Mouse (Mus musculus) intestine, embryonic 16.5 days (tissue): ENCODE results near the gene Iqgap2. TPM values are rescaled to one million over a fixed set of nuclear protein-coding genes. Genes with fewer than 3 reads are reported as not detected.
A peak's percentile ranks its signal among the peaks of the same experiment; 100 is the strongest.

Experiments
- ATAC-seq: fragments of 200-750 bp; cut with Nextera tagmentation; 2 replicates; pipeline ENCODE4 v1.8.0; 2017; ENCODE audit warnings: moderate TSS enrichment, moderate library complexity
- H3K27ac ChIP-seq: fragments of 300-500 bp; sonication (generic); 2 replicates; pipeline ENCODE4 v1.5.1; 2014; ENCODE audit warnings: mild to moderate bottlenecking, low read length
- H3K27me3 ChIP-seq: fragments of 300-500 bp; sonication (generic); replicated peaks from 2 replicates; pipeline ENCODE4 v1.6.1; 2014; ENCODE audit warnings: low read length, control low read depth, mixed read lengths; ENCODE audit not compliant: control insufficient read depth, insufficient read depth
- H3K36me3 ChIP-seq: fragments of 300-500 bp; sonication (generic); 2 replicates; pipeline ENCODE4 v1.6.1; 2014; ENCODE audit warnings: low read length, control low read depth; ENCODE audit not compliant: control insufficient read depth, insufficient read depth
- H3K4me1 ChIP-seq: fragments of 300-500 bp; sonication (generic); 2 replicates; pipeline ENCODE4 v1.6.1; 2014; ENCODE audit warnings: low read length, control low read depth, mixed read lengths; ENCODE audit not compliant: control insufficient read depth, insufficient read depth
- H3K4me2 ChIP-seq: fragments of 300-500 bp; sonication (generic); 2 replicates; pipeline ENCODE4 v1.6.1; 2014; ENCODE audit warnings: low read depth, low read length, control low read depth
- H3K4me3 ChIP-seq: fragments of 300-500 bp; sonication (generic); 2 replicates; pipeline ENCODE4 v1.5.1; 2014; ENCODE audit warnings: mild to moderate bottlenecking, low read length
- H3K9ac ChIP-seq: fragments of 300-500 bp; sonication (generic); 2 replicates; pipeline ENCODE4 v1.6.1; 2014; ENCODE audit warnings: low read depth, low read length
- H3K9me3 ChIP-seq: fragments of 300-500 bp; sonication (generic); 2 replicates; pipeline ENCODE4 v1.6.1; 2016; ENCODE audit warnings: low read length, control low read depth; ENCODE audit not compliant: control insufficient read depth
- WGBS: fragments of 180-500 bp; shearing (Covaris S2); extraction: QIAGEN DNeasy Blood & Tissue Kit; methylation state at CpG from one replicate; pipeline ENCODE4 v1.1.7; 2014; 5-methylcytosine and 5-hydroxymethylcytosine counted together
- polyA plus RNA-seq: library from polyadenylated mRNA; unstranded; fragments of >200 nt; fragmentation: Nextera tagmentation; extraction: Ambion mirVana; gene quantifications from 2 replicates; pipeline ENCODE4 v1.2.1, GENCODE M21; 2015

The Iqgap2 gene
- polyA plus RNA-seq, 1 experiment from 2014 or later, result 29.4 TPM

- no peak overlapping the region for H3K4me3 ChIP-seq
These were observed 63.1 kb downstream of the Iqgap2 start for GRCm38 (mm10) chr13:95828616-95829015.

DNA sequence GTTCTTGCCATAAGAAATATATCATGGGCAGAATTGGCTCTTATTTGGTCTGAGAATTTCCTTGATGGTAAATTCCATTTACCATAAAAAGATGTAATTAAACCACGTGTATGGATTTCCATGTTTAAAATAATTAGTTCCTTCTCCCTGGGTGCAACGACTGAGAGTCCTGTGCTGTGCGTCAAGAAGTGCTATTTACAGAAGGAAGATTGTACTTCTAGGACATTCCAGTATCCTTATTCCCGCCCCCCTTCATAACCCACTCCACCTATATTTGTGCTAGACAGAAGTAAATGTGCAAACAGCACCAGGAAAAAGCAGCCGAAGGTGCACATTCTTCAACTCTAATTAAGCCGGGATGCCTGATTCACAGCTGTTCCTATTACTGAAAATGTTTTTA, 65.5 kb downstream of the Iqgap2 start:
- Histone ChIP-seq H3K27ac (no peak overlapping the region), H3K36me3 (no peaks in the 10 kb centered on the region), H3K9ac (no peak overlapping the region), H3K9me3 (no peaks in the 10 kb centered on the region), H3K4me3 (no peak overlapping the region), H3K27me3 (no peaks in the 10 kb centered on the region), H3K4me2 (no peak overlapping the region), H3K4me1 (peaks cover 12% of the 10 kb centered on the region; the same call in 1 of the 2 replicates)
- 60% methylated on average over 6 of the region's 6 CpGs for WGBS
- no peak for ATAC-seq

More at GRCm38 (mm10) chr13:95828616-95829015, 63.1 kb downstream of the Iqgap2 start:
- Histone ChIP-seq H3K27ac (no peak overlapping the region), H3K27me3 (no peaks in the 10 kb centered on the region), H3K9ac (no peak overlapping the region; the same call in 1 of the 2 replicates), H3K4me2 (no peak overlapping the region), H3K36me3 (no peaks in the 10 kb centered on the region), H3K4me1 (peaks cover 22% of the 10 kb centered on the region; the same call in 1 of the 2 replicates), H3K9me3 (no peaks in the 10 kb centered on the region)
- 89% methylated on average over 5 of the region's 5 CpGs for WGBS
- ATAC-seq, result no peak

GRCm38 (mm10) chr13:95822918-95823317, 68.8 kb downstream of the Iqgap2 start:
- H3K27ac ChIP-seq, result no peak overlapping the region
- H3K4me3 ChIP-seq, result no peak overlapping the region
- no peak overlapping the region for H3K9ac ChIP-seq
- WGBS, result 78% methylated on average over 6 of the region's 6 CpGs
- H3K36me3 ChIP-seq, result no peaks in the 10 kb centered on the region
- no peak for ATAC-seq
- peaks cover 8% of the 10 kb centered on the region; the same call in 1 of the 2 replicates for H3K4me1 ChIP-seq
- H3K4me2 ChIP-seq, result no peak overlapping the region
- no peaks in the 10 kb centered on the region for H3K27me3 ChIP-seq
- no peaks in the 10 kb centered on the region for H3K9me3 ChIP-seq

DNA sequence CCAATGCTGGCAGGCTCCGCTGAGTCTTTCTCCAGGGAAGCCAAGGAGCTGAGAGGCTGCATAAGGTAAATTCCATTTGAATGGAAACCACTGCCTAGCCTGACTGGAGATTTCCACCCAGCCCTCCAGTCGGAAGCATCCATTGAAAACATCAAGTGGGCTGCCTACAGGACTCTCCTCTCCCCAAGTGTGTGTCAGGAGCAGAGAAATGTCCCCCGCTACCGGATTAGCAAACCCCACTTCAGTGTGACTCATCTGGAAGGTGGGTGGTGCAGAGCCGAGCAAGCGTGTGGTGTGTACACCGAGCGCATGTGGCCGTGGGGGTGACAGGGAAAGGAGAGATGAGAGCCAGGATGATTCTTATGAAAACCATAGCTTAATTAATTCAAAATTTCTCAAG, 71.7 kb downstream of the Iqgap2 start:
- no peaks in the 10 kb centered on the region for H3K9me3 ChIP-seq
- H3K9ac ChIP-seq, result no peak overlapping the region
- no peak for ATAC-seq
- peaks cover 2% of the 10 kb centered on the region; the same call in 1 of the 2 replicates for H3K4me1 ChIP-seq
- WGBS, result 90% methylated on average over 9 of the region's 9 CpGs
- no peak overlapping the region for H3K4me3 ChIP-seq
- no peaks in the 10 kb centered on the region for H3K27me3 ChIP-seq
- H3K4me2 ChIP-seq, result no peak overlapping the region
- H3K36me3 ChIP-seq, result no peaks in the 10 kb centered on the region
- no peak overlapping the region for H3K27ac ChIP-seq

GRCm38 (mm10) chr13:95818941-95819340, 72.8 kb downstream of the Iqgap2 start:
- Histone ChIP-seq H3K27me3 (no peaks in the 10 kb centered on the region), H3K36me3 (no peaks in the 10 kb centered on the region), H3K4me2 (no peak overlapping the region), H3K4me3 (no peak overlapping the region), H3K4me1 (no peaks in the 10 kb centered on the region), H3K27ac (no peak overlapping the region), H3K9me3 (no peaks in the 10 kb centered on the region), H3K9ac (no peak overlapping the region)
- ATAC-seq, result no peak
- 78% methylated on average over 4 of the region's 4 CpGs for WGBS

- no peaks in the 10 kb centered on the region for H3K9me3 ChIP-seq
- no peak for ATAC-seq
- no peaks in the 10 kb centered on the region for H3K4me1 ChIP-seq
- no peaks in the 10 kb centered on the region for H3K36me3 ChIP-seq
- WGBS, result 88% methylated on average over 3 of the region's 3 CpGs
- H3K9ac ChIP-seq, result no peak overlapping the region
- H3K27ac ChIP-seq, result no peak overlapping the region
- H3K4me2 ChIP-seq, result no peak overlapping the region
- H3K27me3 ChIP-seq, result no peaks in the 10 kb centered on the region
- H3K4me3 ChIP-seq, result no peak overlapping the region
These were observed 78.1 kb downstream of the Iqgap2 start for GRCm38 (mm10) chr13:95813643-95814042.

DNA sequence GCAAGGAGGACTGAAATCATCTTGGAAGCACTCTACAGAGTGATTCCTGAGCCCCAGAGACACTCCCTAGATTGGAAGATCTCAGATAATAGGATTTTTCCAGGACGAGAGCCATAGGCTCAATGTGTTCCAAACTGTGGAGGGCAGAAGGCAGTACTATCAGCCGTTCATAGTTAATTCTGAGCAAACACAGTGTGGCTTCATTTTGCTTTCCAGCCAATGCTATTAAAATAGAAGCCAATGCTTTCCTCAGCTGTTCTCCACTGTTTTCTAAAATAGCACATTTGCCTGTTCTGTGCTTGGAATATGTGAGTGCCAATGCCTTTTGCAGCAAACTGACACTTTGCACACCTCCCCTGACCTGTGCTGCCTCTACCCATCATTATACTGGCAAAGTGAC, 80.9 kb downstream of the Iqgap2 start:
- peaks cover 2% of the 10 kb centered on the region; the same call in 1 of the 2 replicates for H3K4me1 ChIP-seq
- H3K9me3 ChIP-seq, result no peaks in the 10 kb centered on the region
- H3K9ac ChIP-seq, result no peak overlapping the region
- ATAC-seq, result no peak
- no peak overlapping the region for H3K27ac ChIP-seq
- 69% methylated on average over 2 of the region's 2 CpGs for WGBS
- no peaks in the 10 kb centered on the region for H3K27me3 ChIP-seq
- no peaks in the 10 kb centered on the region for H3K36me3 ChIP-seq
- H3K4me2 ChIP-seq, result no peak overlapping the region
- H3K4me3 ChIP-seq, result no peak overlapping the region

GRCm38 (mm10) chr13:95807106-95807750, 84.5 kb downstream of the Iqgap2 start:
- no peak overlapping the region for H3K9ac ChIP-seq
- no peaks in the 10 kb centered on the region for H3K27me3 ChIP-seq
- H3K27ac ChIP-seq, result no peak overlapping the region
- H3K9me3 ChIP-seq, result no peaks in the 10 kb centered on the region
- no peak for ATAC-seq
- H3K4me2 ChIP-seq, result no peak overlapping the region
- no peaks in the 10 kb centered on the region for H3K36me3 ChIP-seq
- 42% methylated on average over 5 of the region's 5 CpGs for WGBS
- no peak overlapping the region for H3K4me3 ChIP-seq
- H3K4me1 ChIP-seq, result peaks cover 4% of the 10 kb centered on the region; the same call in 1 of the 2 replicates

DNA sequence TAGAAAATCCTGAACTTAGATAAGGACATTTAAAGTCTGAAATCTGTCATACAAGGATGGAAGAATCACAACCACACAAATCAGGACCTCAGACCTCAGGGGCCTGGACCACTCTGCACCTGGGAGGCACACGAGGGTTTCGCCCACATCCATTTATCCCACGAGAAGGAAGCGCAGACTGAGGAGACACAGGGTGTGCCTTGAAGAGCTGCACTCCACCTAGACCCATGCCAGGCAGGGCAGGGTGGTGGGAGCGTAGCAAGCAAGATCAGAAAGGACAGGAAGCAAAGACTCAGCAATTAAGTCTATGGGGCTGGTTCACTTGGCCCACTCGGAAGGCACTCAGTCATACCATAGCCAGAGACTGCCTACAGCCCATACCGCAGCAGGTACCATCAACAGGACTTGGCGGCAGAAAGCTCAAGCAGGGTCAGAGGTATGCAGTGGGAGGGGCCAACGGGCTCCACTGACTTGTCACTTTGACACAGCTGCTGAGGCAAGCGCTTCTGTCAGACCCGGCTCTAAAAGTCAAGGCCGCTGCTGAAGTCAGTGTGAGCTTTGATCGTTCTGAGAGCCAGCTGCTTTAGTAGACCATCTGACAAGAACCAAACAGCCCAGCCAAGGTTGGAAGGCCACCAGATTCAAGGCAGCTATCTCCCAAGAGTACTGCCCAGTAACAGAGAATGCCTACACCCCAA, 86.1 kb downstream of the Iqgap2 start:
- no peaks in the 10 kb centered on the region for H3K9me3 ChIP-seq
- no peak overlapping the region for H3K4me2 ChIP-seq
- ATAC-seq, result peak; percentile 90
- H3K27ac ChIP-seq, result no peak overlapping the region
- H3K9ac ChIP-seq, result no peak overlapping the region
- WGBS, result 45% methylated on average over 13 of the region's 13 CpGs
- H3K4me1 ChIP-seq, result peaks cover 4% of the 10 kb centered on the region; the same call in 1 of the 2 replicates
- no peak overlapping the region for H3K4me3 ChIP-seq
- H3K36me3 ChIP-seq, result no peaks in the 10 kb centered on the region
- H3K27me3 ChIP-seq, result no peaks in the 10 kb centered on the region
